In the genomic region with DNA sequence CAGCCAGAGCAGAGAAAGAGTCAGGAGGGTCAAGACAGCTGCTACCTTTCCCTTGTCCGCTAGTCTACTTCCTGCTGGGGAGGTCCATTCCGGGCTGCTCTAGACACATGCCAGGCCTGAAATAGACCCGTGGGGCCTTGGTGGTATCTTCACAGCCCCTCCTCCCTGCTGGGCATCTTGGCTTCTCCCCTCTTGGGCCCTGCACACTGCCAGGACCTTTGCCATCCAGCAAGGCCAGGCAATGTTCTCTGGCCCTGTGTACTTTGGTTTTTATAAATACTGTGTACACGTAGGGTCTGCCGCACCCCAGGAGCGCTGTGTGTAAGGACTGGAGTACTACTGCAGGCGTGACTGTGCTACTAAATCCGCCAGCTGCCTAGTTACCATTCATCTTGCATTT, we compare ENCODE assay signal across 8 mouse cellular contexts. TPM values are rescaled to one million over a fixed set of nuclear protein-coding genes. Genes with fewer than 3 reads are reported as not detected.
DNase-seq lines count a peak whose midpoint lies in the region; ATAC-seq lines count a peak whose summit lies in the region.

No protein-coding gene starts in this region.

- H3K27ac ChIP-seq in forebrain, embryonic 15.5 days (replicated peaks) = peak overlapping the region; percentile 65
- H3K27ac ChIP-seq in midbrain, embryonic 16.5 days (ENCODE audit: low read length) = peak overlapping the region; percentile 39

- 64% methylated on average over 8 of the region's 8 CpGs for WGBS in forebrain, embryonic 15.5 days
- 68% methylated on average over 8 of the region's 8 CpGs for WGBS in midbrain, embryonic 16.5 days

- no peak overlapping the region for H3K4me2 ChIP-seq in forebrain, embryonic 15.5 days (replicated peaks)
- H3K4me2 ChIP-seq in midbrain, embryonic 16.5 days (ENCODE audit: low read length) = no peak overlapping the region

- no peaks in the 10 kb centered on the region for H3K9me3 ChIP-seq in forebrain, embryonic 15.5 days
- no peaks in the 10 kb centered on the region for H3K9me3 ChIP-seq in midbrain, embryonic 16.5 days (replicated peaks; ENCODE audit: control insufficient read depth, low read length, poor library complexity, severe bottlenecking)

- no peaks in the 10 kb centered on the region for H3K27me3 ChIP-seq in forebrain, embryonic 15.5 days
- H3K27me3 ChIP-seq in midbrain, embryonic 16.5 days (ENCODE audit: control insufficient read depth, insufficient read depth, low read depth, low read length) = no peaks in the 10 kb centered on the region

- H3K4me1 ChIP-seq in forebrain, embryonic 15.5 days = peaks cover 73% of the 10 kb centered on the region
- peaks cover 46% of the 10 kb centered on the region for H3K4me1 ChIP-seq in midbrain, embryonic 16.5 days (ENCODE audit: control insufficient read depth, insufficient read depth, low read length)

- no peak overlapping the region for H3K9ac ChIP-seq in forebrain, embryonic 15.5 days (replicated peaks)
- H3K9ac ChIP-seq in midbrain, embryonic 16.5 days (ENCODE audit: low read depth, low read length) = no peak overlapping the region

- DNase-seq in cerebellum, postnatal 10 days = peak; percentile 52 to 68
- no peak for DNase-seq in cerebellum, adult 11-12 months
- DNase-seq in heart, postnatal 4 days = peak; percentile 63
- DNase-seq in thymus, postnatal 36 days = no peak
- no peak for DNase-seq in right cerebral cortex, postnatal 4 days

- no peak overlapping the region for H3K4me3 ChIP-seq in forebrain, embryonic 15.5 days
- H3K4me3 ChIP-seq in midbrain, embryonic 16.5 days (ENCODE audit: low read depth, low read length) = no peak overlapping the region

- ATAC-seq in forebrain, embryonic 15.5 days (replicated peaks) = no peak
- no peak for ATAC-seq in midbrain, embryonic 16.5 days
- no peak for ATAC-seq in frontal cortex, adult (ENCODE audit: low TSS enrichment)

- H3K36me3 ChIP-seq in forebrain, embryonic 15.5 days = no peaks in the 10 kb centered on the region
- H3K36me3 ChIP-seq in midbrain, embryonic 16.5 days (ENCODE audit: control insufficient read depth, insufficient read depth, low read length) = no peaks in the 10 kb centered on the region

RNA-seq across cellular contexts. Expression of gene Zmiz1, which starts 54.5 kb away (rescaled TPM):
- 57.5 and 63.9 TPM in 2 replicates for polyA plus RNA-seq in forebrain, embryonic 15.5 days (2015; fragmentation: Nextera tagmentation; extraction: Ambion mirVana)
- total RNA-seq in heart, postnatal 4 days (2021) = 10 to 100 TPM; 67.0 to 78.5 TPM
- polyA plus RNA-seq in midbrain, embryonic 16.5 days (2015; fragmentation: Nextera tagmentation; extraction: Ambion mirVana) = 54.2 and 58.0 TPM in 2 replicates

Comparison
In these comparisons a context has a peak if more than half of its experiments do, and no peak if none do; other contexts are left out.
1. DNase-seq: peak in cerebellum, postnatal 10 days (2 of 2) and heart, postnatal 4 days (single experiment); none in cerebellum, adult 11-12 months (single experiment), thymus, postnatal 36 days (0 of 2) and right cerebral cortex, postnatal 4 days (single experiment).